Mouse (Mus musculus): ENCODE data around the gene Fbp1.
"Not testable (repeated sequence)": the region's sequence is repeated elsewhere in the genome, so short reads cannot be mapped to it uniquely, and the experiment has no call there.

Gene Fbp1

DNA sequence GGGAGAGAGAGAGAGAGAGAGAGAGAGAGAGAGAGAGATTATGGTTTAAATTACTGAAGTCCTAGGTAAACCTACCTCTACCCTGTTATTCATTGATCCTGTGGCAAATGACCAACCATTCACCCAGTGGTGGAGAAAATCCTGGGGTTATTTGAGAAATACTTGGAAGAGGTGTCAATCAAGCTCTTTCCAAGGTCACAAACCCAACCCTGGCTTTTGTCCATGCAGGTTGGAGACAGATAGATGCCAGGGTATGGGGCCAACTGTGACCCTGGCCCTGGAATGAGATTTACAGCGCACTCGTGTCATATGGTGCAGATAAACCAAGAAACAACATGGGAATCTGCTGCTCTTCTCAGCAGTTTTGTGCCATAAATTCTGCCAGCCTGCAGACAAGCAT lies 4.6 kb downstream of the Fbp1 start:
- no peak for DNase-seq

GRCm38 (mm10) chr13:62882856-62883255 lies 5.2 kb downstream of the Fbp1 start:
- no peak for DNase-seq

- no peak for DNase-seq
These were observed 6.7 kb downstream of the Fbp1 start for GRCm38 (mm10) chr13:62881336-62881735.

GRCm38 (mm10) chr13:62879831-62880615 lies 8.1 kb downstream of the Fbp1 start:
- no peak for DNase-seq

- DNase-seq: no peak
These were observed 8.7 kb downstream of the Fbp1 start for GRCm38 (mm10) chr13:62879411-62879810.

DNA sequence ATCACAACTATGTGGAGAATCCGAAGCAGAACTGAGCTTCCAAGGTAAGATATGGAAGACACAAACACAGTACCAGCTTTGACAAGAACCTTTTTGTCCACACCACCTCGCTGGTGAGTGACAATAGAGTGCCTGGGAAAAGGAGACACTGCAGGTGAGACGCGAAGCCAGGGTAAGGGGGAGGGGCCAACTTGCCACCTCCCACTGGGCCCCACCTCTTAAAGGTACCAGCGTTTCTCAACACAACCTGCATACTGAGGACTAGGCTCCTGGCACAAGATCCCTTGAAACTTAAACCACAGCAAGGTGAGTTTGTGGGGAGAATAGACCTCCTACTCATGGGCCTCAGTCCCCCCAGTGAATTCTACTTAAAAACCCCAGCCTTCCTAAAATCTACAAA lies 10.8 kb downstream of the Fbp1 start:
- no peak for DNase-seq

DNA sequence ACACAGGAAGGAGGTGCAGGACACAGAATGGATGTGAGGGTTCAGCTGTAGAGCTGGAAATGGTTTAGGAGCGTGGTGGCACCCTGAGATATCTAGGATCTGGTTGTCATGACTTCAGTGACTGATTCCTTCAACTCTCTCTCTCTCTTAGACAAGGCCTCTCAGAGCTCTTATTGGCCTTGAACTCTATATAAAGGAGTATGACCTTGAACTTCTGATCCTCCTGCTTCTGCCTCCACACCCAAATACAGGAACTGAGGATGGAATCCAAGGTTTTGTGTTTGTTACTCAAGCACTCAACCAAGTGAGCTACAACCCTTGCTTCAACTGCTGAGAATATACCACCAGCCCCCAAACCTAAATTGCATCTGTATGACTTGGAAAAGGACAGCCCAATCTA lies 12.0 kb downstream of the Fbp1 start:
- no peak for DNase-seq

- DNase-seq: no peak
These were observed 15.8 kb downstream of the Fbp1 start for GRCm38 (mm10) chr13:62872252-62872651.

DNA sequence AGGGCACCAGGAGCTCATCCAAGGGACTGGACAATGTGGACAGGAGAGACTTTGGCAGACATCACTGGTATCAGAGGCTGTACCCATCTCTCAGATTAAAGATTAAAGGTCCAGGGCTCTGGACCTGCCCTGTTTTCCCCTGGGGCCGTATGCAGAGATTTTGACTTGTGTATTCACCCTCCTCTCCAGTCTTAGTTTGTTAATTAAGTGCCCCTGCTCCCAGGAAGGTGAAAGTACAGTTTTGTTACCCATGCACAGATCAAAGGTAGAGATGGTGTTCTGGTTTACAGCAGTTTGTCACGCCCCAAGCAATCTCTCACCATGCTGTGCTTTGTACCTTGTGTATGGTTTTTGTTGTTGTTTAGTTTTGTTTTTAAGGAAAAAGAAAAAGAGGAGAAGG lies 17.5 kb downstream of the Fbp1 start:
- DNase-seq: no peak

DNA sequence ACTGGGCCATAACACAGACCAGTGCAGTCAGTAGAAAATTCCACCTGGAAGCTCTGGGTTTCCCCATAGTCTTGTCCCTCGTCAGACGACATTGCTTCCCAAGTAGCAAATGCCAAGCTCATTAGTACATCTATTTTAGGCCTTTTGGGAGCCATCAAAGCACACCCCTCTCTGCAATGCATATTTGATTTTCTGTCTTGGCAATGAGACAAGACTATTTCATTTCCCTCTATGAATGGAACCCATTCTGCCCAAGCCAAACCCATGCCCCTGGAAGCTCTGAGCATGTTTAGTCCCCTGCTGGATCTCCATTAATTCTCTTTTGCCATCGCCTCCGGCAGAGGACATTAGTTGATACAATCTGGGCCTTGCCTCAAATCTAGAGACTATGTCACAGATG lies 21.3 kb downstream of the Fbp1 start:
- no peak for DNase-seq

DNA sequence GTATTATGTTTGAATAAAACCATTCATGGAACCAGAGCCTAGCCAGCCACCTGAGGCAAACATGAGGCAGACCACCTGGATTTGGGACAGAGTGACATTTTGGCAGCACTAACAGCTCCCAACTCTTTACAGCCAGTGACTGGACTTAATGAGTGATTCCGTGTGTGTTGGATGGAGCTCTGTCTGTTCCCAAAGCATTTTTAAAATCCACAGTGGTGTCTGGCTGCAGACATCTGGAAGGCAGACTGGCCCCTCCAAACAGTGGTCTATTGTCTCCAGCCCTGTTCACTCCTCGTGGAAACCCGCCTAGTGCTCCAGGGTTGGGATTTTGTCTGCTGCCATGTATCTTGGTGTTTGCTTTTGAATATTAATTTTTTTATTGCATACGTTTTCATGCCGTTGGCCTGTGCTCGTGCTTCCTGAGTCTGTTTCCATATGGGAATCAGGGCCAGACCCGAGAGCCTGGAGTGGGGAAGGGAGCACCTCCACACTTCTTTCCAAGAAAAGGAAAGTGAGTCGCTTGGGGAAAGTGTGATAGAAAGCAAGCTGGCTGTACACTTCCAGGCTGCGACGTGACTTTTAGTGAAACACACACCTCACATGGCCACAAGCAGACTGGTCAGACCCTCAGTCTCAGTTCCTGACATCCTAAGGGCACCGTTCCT lies 22.3 kb downstream of the Fbp1 start:
- no peak for DNase-seq

- DNase-seq: no peak
These were observed 24.3 kb downstream of the Fbp1 start for GRCm38 (mm10) chr13:62863771-62864170.

DNA sequence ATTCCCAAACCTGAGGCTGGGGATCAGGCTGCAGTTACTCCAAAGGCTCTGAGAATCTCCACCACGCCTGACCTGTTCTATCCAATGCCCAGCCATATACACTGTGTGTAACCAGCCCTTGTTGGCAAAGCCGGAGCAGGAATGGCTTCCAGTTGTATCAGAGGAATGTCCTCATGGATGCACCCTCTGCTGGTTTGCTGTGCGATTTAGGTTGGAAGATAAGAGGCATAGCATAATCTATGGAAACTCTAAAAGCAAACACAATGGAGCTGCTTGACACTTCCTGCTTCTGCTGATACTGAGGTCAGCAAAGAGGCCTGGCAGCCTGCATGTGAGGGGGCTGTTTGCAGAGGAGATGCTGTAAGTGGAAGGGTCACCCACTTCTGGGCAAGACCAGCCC lies 25.2 kb downstream of the Fbp1 start:
- no peak for DNase-seq

DNA sequence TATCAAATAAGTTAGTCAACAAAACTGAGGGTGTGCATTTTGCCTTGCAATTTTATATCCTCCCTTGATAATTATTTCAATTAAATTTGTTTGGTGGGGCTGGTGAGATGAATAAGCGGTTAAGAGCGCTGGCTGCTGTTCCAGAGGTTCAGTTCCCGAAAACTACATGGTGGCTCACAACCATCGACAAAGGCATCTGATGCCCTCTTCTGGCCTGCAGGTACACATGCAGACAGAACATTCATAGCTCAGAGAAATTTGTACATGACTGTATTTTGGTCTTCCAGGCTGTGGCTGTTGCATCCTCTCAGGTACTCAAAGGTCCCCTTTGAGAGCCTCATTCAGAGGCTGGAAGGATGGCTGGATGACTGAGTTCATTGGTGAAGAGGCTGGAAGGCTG lies 28.0 kb downstream of the Fbp1 start:
- DNase-seq: no peak

- DNase-seq: not testable (repeated sequence)
These were observed 28.8 kb downstream of the Fbp1 start for GRCm38 (mm10) chr13:62859251-62859650.

- no peak for DNase-seq
These were observed 29.9 kb downstream of the Fbp1 start, which contains the start of gene Fbp2 for GRCm38 (mm10) chr13:62857941-62858915. Gene Fbp2, minus strand, starts transcription at chr13:62858422.

- DNase-seq: no peak
These were observed 31.2 kb downstream of the Fbp1 start for GRCm38 (mm10) chr13:62856850-62857249.

DNA sequence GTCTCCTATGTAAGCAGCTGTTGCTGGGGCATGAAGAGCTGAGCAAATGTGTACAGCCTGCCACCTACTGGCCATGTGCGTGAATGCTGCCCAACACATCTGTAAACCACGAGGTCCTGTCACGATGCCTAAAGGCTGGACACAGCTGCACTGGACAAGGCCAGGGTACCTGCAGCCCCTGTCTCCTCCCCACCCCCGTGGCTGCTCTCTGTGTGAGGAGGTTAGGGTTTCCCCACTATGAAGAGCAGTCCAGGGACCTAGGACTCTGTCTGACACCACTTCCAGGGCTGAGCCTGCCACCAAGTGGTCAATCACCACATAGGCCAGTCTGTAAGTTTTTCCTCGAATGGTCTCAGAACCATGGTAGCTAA lies 31.8 kb downstream of the Fbp1 start:
- DNase-seq: peak; percentile 19

DNA sequence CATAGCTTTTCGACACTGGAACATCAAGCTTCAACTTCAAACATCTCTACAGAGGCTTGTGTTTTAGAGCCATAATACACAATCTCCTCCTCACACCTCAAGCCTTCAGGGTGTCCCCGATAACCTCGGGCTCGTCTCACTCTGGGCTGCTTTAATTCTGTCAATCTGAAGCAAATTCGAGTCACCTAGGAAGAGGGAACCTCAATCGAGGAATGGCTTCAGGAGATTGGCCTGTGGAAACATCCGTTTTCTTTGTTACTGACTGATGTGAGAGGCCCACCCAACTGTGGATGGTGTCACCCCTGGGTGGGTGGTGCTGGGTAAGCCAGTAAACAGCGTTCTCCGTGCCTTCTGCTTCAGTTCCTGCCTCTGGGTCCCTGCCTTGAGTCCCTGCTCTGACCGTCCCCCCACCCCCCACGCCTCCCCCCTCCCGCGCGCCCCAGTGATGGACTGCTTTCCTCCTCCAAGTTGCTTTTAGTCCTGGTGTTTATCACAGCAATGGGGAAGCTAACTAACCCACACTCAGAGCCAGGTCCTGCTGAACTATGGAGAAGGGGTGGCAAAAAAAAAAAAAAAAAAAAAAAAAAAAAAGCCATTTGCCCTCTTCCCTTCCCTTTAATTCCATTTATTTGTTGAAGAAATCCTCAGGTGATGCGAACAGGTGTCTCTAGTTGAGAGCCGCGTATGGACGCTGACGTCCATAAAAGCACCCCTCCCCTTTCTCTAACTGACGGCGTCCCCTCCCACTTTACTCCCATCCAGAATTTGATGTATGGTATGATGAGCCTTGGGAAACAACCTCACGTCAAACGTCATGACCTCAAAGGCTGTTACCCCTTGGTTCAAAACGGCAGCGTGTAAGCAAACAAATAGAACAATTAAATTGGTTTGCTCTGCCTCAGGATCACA lies 32.4 kb downstream of the Fbp1 start:
- no peak for DNase-seq

DNA sequence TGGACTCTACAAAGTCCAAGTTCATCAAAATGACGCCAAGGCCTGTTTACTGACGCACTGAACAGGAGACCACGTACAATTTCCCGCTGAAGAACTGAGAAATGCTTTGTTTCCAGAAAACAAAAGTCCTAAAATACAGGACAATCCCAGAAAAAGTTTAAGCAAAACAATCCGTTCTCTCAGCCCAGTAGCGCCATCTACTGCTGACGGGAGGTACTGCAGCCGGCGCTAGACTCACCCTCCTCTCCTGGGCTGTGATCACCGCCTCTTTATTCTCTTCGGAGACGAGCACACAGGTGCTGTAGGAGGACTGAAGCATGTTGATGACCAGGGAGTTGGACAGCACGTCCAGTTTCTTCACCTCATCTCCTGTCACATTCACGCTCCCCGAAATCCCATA lies 33.4 kb downstream of the Fbp1 start:
- peak; percentile 16 for DNase-seq

DNA sequence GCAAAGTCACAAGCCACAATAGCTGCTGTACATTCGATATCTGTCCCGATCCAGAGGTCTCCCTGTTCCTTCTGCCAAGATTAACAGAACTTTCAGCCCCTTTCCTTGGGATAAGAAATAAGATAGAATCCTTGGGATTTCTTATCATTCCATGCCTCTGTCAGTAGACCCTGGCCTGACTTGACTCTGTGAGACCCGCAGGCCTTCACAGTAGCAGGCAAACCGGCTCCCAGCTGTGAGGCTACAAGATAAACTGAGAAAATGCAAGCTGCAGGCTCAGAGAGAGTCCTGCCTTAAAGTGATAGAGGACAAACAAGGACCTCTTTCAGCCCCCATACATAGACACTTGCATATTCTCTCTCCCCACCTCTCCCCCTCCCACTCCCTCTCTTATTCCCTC lies 54.7 kb downstream of the Fbp1 start:
- no peak for DNase-seq

DNA sequence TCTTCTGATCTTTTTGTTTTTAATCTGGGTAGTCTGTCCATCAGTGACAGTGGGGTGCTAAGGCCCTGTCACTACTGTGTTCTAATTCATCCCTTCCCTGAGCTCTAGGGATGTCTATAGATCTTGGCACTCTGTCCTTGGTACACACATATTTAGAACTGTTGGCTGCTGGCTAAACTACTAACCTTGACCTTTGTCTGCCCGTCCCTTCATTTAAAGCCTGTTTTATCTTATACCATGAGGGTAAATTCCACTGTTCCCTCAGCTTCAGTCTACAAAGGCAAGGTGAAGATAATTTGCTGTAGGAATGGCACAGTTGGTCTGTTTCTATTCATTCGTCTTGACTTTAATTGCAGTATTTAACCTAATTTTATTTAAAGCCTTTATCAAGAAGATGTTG lies 55.8 kb downstream of the Fbp1 start:
- no peak for DNase-seq
